Mouse (Mus musculus) E14TG2a.4 (cell line): ENCODE results near the gene Nrm.

Experiments used
- H3K27me3 ChIP-seq: 2 replicates; pipeline ENCODE4 v1.6.1; 2014; ENCODE audit warnings: low read length, control low read depth; ENCODE audit not compliant: insufficient read depth
- H3K36me3 ChIP-seq: 2 replicates; pipeline ENCODE4 v1.6.1; 2014; ENCODE audit warnings: low read length, control low read depth; ENCODE audit not compliant: insufficient read depth
- H3K4me1 ChIP-seq: replicated peaks from 2 replicates; pipeline ENCODE4 v1.6.1; 2014; ENCODE audit warnings: low read depth, low read length, control low read depth
- H3K4me3 ChIP-seq: replicated peaks from 2 replicates; pipeline ENCODE4 v1.5.1; 2014; ENCODE audit warnings: mild to moderate bottlenecking, low read length
- H3K9me3 ChIP-seq: 2 replicates; pipeline ENCODE4 v1.6.1; 2014; ENCODE audit warnings: low read length, control low read depth
- CTCF ChIP-seq: conservative IDR thresholded peaks from 2 replicates; pipeline ENCODE4 v1.5.1; 2014; ENCODE audit warnings: low read length
- NANOG ChIP-seq: IDR thresholded peaks from 2 replicates; pipeline ENCODE4 v1.6.1; 2014; ENCODE audit warnings: borderline replicate concordance, low read length, mixed read lengths
- POU5F1 ChIP-seq: IDR thresholded peaks from 2 replicates; pipeline ENCODE4 v1.6.1; 2014; ENCODE audit warnings: low read length, borderline replicate concordance

Nrm gene

DNA sequence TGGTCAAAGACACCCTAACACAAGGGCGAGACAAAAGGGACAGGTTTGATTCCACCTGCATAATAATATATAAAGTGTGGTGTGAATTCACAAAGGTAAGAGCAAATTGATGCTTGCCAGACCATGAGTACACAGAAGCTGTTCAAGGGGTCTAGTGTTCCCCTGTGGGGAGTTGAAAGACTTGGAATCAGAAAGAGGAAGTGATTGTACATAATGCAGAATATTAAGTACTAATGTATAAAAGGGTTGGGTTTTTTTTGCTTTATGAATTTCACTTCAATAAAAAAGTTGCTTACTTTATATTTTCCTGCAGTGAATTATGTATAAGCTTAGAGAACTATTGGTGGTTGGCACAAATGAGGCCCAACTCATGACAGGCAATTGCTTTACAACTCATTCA lies 1.7 kb upstream of the Nrm start:
- peaks cover 71% of the 10 kb centered on the region for H3K36me3 ChIP-seq
- H3K9me3 ChIP-seq = no peaks in the 10 kb centered on the region
- H3K27me3 ChIP-seq = no peaks in the 10 kb centered on the region
- H3K4me3 ChIP-seq = no peak overlapping the region
- peaks cover 81% of the 10 kb centered on the region for H3K4me1 ChIP-seq
- no peak for TF ChIP-seq NANOG
- TF ChIP-seq POU5F1 = no peak
- TF ChIP-seq CTCF = no peak

DNA sequence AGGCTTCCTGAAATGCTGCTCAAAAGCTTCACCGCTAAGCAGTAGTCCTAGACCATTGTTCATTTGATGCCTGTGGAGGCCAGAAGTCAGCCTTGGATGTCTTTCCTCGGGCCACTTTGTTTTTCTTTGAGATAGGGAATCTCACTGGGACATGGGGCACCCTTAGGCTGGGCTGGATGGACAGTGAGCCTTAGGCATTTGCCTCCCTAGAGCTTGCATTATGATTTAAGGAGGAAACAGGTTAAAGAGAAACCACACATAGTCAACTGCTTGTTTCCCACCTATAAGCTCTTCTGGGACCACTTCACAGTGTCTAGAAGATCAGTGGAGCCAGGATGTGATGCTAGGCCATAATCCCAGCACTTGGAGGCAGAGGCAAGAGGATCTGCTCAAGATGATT lies 1.3 kb upstream of the Nrm start:
- H3K9me3 ChIP-seq = no peaks in the 10 kb centered on the region
- H3K4me1 ChIP-seq = peaks cover 81% of the 10 kb centered on the region
- H3K36me3 ChIP-seq = peaks cover 67% of the 10 kb centered on the region
- TF ChIP-seq NANOG (no peak), POU5F1 (no peak), CTCF (no peak)
- H3K4me3 ChIP-seq = no peak overlapping the region
- no peaks in the 10 kb centered on the region for H3K27me3 ChIP-seq

DNA sequence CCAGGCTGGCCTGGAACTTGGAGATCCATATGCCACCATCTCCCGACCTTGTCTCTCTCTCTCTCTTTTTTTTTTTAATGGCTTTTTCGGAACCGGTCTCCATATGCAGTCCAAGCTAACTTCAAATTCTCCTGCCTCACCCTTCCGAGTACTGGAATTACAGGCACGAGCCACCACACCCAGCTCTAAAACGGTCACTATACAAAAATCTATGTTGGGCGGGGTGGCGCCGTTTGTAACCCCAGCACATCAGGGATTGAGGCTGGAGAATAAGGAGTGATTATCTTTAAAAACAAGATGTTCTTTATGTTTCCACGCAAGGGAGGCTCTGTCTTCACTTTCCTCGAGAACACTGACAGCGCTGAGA lies 304 bp upstream of the Nrm start:
- H3K4me1 ChIP-seq = peaks cover 84% of the 10 kb centered on the region
- H3K27me3 ChIP-seq = no peaks in the 10 kb centered on the region
- no peak for TF ChIP-seq NANOG
- TF ChIP-seq POU5F1 = no peak
- no peak for TF ChIP-seq CTCF
- H3K9me3 ChIP-seq = no peaks in the 10 kb centered on the region
- peak overlapping the region; percentile 94 for H3K4me3 ChIP-seq
- H3K36me3 ChIP-seq = peaks cover 57% of the 10 kb centered on the region

- Histone ChIP-seq H3K27me3 (peaks cover 11% of the 10 kb centered on the region), H3K36me3 (peaks cover 31% of the 10 kb centered on the region), H3K4me3 (peak overlapping the region; percentile 88), H3K9me3 (no peaks in the 10 kb centered on the region), H3K4me1 (peaks cover 80% of the 10 kb centered on the region)
- TF ChIP-seq CTCF (no peak), NANOG (no peak), POU5F1 (no peak)
Measured at GRCm38 (mm10) chr17:35864832-35865353, 3.8 kb downstream of the Nrm start.

GRCm38 (mm10) chr17:35865481-35866280 lies 4.6 kb downstream of the Nrm start, which contains the start of gene Ppp1r18:
Ppp1r18 (plus strand) TSS chr17:35865593.
- peaks cover 11% of the 10 kb centered on the region for H3K27me3 ChIP-seq
- peak within 1 kb of the TSS; percentile 88 for H3K4me3 ChIP-seq
- peaks cover 80% of the 10 kb centered on the region for H3K4me1 ChIP-seq
- peaks cover 29% of the 10 kb centered on the region for H3K36me3 ChIP-seq
- no peak for TF ChIP-seq CTCF
- no peak for TF ChIP-seq NANOG
- no peak for TF ChIP-seq POU5F1
- H3K9me3 ChIP-seq = no peaks in the 10 kb centered on the region

DNA sequence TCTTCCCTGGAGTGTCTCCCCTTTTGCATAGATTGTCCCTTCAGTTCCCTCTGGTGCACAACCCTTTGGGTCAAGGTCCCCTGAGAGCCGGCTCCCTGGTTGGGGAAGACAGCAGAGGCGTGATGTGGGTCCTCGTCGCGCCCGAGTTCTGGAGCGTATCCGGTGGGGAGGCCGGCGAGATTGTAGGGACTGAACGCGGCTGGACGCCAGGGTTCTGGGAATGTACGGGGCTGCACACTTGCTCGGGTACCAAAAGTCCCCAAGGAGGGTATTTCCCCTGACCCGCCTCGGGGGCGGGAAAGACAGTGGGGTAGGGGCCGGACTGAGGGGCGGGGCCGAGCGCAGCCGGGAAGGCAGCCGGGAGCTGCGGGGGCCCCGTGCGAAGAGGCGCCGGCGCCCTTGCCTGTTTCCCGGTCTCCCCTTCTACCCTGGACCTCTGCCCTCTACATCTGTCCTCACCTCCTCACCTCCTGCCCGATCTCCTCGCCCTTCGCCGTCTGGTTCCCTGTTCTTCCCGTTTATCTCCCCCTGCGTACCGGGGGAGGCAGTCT lies 5.2 kb downstream of the Nrm start:
- H3K4me1 ChIP-seq = peaks cover 86% of the 10 kb centered on the region
- TF ChIP-seq NANOG (no peak), POU5F1 (no peak), CTCF (no peak)
- H3K9me3 ChIP-seq = no peaks in the 10 kb centered on the region
- peaks cover 11% of the 10 kb centered on the region for H3K27me3 ChIP-seq
- peaks cover 33% of the 10 kb centered on the region for H3K36me3 ChIP-seq
- peak overlapping the region; percentile 88 for H3K4me3 ChIP-seq

DNA sequence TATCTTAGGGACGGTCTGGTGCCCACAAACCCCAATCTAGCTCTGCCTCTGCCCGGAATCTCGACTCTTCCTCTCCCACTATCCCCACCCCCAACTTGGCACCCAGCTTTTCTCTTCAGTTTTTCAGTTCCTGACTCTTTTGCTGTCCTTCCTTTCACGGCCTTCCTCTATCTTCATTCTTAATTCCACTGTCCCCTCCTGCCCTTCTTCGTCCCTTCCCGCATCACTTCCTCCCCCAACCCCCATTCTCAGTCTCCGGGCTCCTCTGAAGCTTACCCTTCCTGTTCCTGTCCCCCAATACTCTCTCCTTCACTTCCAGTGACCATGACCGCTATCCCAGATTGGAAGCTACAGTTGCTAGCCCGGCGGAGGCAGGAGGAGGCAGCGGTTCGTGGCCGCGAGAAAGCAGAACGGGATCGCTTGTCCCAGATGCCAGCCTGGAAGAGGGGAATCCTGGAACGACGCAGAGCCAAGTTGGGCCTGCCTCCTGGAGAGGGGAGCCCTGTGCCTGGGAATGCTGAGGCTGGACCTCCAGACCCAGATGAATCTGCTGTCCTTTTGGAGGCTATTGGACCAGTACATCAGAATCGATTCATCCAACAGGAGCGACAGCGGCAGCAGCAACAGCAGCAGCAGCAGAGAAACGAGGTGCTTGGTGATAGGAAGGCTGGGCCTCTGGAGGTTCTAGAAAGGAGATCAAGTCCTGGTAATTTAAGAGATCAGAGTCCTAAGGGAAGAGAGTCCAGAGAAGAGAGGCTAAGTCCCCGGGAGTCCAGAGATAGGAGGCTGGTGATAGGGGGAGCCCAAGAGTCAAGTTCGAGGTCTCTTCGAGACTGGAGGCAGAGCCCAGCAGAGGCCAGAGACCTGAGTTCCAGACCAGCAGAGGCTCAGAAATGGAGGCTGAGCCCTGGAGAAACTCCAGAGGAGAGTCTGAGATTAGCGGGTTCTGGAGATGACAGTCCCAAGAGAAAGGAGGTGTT lies 6.1 kb downstream of the Nrm start:
- Histone ChIP-seq H3K27me3 (peaks cover 11% of the 10 kb centered on the region), H3K36me3 (peaks cover 39% of the 10 kb centered on the region), H3K4me3 (peak overlapping the region; percentile 88), H3K9me3 (no peaks in the 10 kb centered on the region), H3K4me1 (peaks cover 86% of the 10 kb centered on the region)
- 0 out of 2 replicates have a peak, but pooled peaks have one; percentile 4 for TF ChIP-seq CTCF
- TF ChIP-seq POU5F1 = no peak
- no peak for TF ChIP-seq NANOG

GRCm38 (mm10) chr17:35868165-35868820 lies 7.2 kb downstream of the Nrm start:
- Histone ChIP-seq H3K9me3 (no peaks in the 10 kb centered on the region), H3K27me3 (peaks cover 11% of the 10 kb centered on the region), H3K4me3 (peak overlapping the region; percentile 88), H3K4me1 (peaks cover 84% of the 10 kb centered on the region), H3K36me3 (peaks cover 45% of the 10 kb centered on the region)
- TF ChIP-seq NANOG (no peak), POU5F1 (no peak), CTCF (no peak)
